Mouse (Mus musculus): ENCODE results near the gene Mip. TPM values are rescaled to one million over a fixed set of nuclear protein-coding genes. Genes with fewer than 3 reads are reported as not detected.
"Not testable (repeated sequence)": the region's sequence is repeated elsewhere in the genome, so short reads cannot be mapped to it uniquely, and the experiment has no call there.

The Mip gene
- total RNA-seq, 4 experiments from 2014 or later, result not detected

DNA sequence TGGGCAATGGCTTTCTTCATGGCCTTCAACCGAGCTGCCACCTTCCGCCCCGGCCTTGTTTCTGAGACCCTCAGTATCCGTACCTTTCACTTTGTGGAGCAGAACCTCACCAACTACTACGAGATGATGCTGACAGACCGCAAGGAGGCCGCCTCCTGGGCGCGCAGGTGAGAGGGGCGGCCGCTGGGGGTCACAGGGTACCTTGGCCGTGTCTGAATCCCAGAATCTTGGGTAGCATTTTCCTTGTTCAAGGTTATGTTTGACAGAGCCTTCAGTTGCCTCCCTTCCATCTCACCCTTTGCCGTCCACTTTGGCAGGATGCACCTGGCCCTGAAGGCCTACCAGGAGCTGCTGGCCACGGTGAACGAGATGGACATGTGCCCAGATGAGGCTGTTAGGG lies 18.5 kb downstream of the Mip start:
- DNase-seq (ENCODE audit: low spot score in 2 of 2), result no peak

DNA sequence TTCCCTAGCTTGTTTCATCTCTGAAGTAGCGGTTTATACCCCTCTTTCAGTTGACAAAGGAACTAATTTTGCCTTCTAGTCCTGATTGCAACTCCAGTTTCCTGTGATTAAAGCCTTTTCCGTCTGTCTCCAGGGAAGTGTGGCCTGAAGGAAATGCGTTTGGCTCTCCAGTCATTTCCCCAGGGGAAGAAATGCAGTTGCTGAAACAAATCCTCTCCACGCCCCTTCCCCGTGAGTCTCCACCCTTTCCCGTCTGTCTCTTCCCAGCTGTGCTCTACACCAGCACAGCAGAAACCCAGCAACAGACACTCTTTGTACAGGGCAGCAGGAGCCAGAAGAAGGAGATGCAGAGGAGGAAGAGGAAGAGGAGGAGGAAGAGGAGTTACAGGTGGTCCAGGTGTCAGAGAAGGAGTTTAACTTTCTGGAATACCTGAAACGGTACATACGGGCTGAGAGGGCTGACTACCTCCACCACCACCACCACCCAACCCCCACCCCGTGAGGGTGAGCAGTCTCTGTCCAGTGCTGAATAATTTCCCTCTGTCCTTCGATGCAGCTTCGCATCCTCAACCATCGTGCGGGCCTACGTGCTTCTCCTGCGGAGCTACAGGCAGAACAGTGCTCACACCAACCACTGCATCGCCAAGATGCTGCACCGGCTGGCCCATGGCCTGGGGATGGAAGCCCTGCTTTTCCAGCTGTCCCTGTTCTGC lies 21.5 kb downstream of the Mip start:
- DNase-seq (ENCODE audit: low spot score in 2 of 2), result no peak

DNA sequence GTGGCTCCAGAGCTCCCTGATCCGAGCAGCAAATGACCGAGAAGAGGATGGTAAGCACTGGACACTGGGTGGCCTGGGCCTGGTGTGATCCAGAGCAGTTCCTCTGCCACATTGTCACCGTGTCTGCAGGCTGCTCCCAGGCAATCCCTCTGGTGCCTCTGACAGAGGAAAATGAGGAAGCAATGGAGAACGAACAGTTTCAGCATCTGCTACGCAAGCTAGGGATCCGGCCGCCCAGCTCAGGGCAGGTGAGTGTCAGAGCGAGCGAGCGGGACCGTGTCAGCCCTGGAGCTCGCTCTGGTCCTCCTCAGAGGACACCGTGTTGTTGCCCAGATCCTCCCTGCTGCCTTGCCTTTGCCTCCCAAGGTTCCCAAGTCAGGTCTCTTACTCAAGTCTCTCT lies 24.9 kb downstream of the Mip start:
- no peak for DNase-seq (ENCODE audit: low spot score in 2 of 2)

DNA sequence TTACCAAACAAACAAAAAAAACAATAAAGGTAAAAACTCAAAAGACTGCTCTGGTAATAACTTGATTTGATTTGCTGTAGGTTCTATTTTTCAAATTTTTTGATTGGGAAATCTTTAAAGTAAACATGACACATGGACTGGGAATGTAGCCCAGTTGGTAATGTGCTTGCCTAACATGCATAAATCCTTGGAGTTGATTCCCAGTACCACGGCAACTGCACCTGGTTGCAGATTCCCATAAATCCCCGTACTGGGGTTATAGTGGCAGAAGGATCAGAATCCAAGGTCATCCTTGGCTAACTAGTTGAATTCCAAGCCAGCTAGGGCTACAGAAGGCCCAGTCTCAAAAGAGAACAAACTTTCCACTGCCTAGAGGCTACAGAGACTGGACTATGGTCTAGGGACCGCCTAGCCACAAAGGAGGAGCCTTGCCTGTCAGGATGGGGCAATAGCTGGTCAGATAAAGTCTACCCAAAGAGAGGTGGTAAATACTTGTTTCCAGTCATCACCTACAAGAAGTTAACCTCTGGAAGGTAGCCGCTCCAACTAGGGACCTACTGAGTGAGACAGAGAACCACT lies 28.1 kb downstream of the Mip start, which contains the start of gene Apon:
TSS of gene Apon (plus strand) at position 420 of the 579 bp plus-strand sequence.
- DNase-seq (ENCODE audit: low spot score in 2 of 2), result no peak

DNA sequence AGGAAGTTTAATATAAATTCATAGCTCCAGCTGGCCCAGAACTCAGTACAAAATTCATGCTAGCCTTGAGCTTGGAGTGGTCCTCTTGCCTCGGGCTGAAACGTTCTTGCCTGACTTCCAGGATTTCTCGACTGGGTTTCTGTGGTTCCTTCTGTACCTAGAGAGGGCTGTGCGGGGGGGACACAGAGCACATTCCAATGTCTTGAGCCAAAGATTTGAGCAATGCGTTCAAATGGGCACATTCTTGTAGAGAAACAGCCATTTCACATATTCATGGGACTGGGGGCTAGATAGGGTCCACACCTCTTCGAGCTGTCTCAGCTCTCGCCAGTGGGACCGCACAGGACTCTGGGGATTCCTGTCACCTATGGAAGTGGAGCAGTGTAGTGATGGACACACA lies 30.3 kb downstream of the Mip start:
- no peak for DNase-seq (ENCODE audit: low spot score in 2 of 2)

DNA sequence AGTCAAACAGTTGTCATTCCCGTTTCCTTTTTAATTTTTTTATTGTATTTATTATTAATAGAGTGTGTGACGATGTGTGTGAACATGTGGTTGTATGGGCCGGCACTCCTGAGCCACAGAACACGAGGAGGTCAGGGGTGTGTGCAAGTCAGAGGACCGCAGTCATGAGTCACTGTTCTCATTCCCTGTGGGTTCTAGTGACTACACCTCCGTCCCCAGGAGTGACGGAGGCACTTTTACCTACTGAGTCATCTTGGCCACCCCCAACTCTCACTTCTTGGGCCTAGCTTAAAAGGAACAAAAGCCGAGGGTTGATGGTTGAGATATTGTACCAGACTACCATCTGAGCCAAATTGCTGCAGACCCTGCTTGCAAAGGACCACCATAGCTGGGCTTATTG lies 30.7 kb downstream of the Mip start:
- no peak for DNase-seq (ENCODE audit: low spot score in 2 of 2)

DNA sequence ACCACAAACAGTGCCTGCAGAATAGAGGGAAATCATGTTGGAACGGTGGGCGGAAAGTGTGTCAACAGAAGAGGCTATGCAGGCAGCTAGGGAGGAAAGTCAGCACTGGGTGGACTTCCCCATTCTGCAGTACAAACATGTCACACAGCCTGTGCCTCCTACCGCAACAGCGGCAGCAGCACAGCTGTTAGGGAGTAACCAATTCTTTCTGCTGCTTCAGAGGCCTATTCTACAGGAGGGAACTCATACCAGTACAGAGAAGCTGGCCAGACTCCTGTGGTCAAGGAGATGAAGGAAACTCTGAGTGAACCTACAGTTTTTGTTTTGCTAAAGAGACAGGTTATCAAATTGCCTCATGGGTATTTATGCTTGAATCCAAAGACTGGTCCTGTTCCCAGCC lies 33.3 kb downstream of the Mip start:
- no peak for DNase-seq (ENCODE audit: low spot score in 2 of 2)

DNA sequence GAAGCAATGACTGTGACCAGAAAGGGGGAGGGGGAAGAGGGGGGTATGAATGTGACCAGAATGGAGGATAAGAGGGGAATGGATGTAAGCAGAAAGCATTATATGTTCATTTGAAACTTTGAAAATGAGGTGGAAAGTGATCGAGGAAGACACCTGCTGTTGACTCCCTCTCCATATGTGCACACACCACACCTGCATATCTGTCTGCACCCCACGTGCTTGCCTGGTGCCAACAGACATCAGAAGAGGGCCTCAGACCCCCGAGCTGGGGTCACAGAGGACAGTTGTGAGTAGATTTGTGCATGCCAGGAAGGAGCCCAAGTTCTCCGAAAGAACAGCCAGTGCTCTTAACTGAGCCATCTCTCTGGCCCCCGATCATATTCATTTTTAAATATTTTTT lies 34.3 kb downstream of the Mip start:
- no peak for DNase-seq (ENCODE audit: low spot score in 2 of 2)

DNA sequence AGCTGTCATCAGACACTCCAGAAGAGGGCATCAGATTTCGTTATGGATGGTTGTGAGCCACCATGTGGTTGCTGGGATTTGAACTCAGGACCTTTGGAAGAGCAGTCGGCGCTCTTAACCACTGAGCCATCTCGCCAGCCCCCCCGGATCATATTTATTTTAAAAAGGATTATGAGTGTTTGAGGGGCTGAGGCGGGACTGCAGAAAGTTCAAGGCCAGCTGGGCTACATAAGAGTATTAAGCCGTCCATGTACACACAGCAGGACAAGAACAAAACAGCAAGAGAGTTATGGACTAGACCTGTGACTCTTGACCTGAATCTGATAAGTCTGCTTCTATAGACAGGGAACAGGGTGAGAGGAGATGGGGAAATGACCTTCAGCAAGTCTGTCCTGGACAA lies 34.7 kb downstream of the Mip start:
- not testable (repeated sequence) for DNase-seq (ENCODE audit: low spot score in 2 of 2)

DNA sequence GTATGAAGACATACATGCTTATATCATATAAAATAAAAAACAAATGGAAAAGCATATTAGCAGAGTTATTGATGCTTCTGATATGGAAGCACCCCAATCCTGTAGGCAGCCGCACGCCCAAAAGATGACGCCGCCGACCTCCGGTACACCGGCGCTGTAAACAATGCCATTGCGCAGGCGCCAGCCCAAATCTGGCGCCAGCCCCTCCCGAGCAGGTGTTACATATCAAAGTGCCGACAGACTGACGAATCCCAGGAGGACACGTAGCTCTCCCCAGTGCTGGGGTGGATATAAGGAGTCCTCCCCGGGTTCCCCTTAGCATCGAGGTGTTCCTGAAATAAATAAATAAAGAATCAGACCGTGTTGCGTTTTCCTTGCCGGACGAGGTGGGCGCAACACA lies 36.7 kb downstream of the Mip start:
- DNase-seq (ENCODE audit: low spot score in 2 of 2), result no peak

DNA sequence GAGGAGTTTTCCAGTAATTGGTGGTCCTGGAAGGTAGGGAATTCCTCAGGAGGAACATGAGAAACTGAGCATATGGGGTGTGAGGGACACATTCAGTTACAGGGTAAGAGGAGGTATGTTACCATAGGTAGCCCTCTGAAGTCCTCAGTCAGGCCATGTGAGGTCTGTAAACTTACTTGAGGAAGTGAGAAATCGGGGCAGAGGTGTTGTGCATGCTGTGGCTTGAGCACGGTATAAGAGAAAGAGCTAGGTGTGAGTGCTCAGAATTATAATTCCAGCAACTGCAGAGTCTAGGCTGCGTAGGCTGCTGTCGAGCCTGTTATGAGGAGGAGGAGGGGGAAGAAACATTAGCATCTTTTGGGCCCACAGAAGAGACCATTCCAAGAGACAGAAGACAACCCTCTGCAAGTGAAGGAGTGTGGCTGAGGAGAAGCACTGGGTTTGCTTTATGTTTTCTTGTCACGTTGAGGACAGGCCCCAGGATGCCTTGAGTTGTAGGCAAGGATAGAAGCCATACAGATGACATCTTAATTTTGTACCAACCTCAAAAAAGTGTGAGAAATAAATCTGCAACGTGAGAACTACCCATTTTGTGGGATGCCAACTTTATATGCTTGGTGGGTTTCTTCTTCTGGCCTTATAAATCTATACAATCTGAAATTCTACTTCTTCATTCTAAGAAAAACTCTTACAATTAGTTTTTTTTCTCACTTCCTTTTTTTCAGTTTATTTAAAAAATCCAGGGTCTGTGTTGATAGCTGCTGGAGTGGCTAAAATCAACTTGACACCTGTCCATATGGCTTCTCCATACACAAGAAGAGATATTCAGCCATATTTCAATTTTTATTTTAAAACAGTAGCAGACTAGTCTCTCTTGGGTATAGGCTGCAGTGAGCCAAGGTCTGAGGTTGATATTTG lies 38.0 kb downstream of the Mip start:
- DNase-seq (ENCODE audit: low spot score in 2 of 2), result no peak

DNA sequence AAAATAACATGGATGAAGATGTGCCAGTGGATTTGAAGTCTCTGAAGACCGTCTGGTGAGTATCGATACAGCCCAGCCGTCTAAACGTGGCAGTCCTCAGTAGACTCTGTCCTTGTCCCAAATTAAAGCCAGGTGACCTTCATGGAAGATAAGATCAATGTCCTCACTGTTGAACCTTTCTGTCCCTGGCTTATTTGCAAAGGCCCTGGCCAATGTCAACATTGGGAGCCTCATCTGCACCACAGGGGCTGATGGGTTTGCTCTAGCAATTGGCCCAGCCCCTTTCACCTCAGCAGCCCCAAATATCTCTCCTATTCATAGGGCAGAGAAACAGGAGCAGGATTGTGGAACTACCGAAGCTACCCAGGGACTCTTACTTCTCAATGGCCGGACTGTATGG lies 42.7 kb downstream of the Mip start, which contains the start of gene Apof:
TSS of gene Apof (plus strand) at position 301 of the 400 bp plus-strand sequence.
- DNase-seq (ENCODE audit: low spot score in 2 of 2), result no peak

DNA sequence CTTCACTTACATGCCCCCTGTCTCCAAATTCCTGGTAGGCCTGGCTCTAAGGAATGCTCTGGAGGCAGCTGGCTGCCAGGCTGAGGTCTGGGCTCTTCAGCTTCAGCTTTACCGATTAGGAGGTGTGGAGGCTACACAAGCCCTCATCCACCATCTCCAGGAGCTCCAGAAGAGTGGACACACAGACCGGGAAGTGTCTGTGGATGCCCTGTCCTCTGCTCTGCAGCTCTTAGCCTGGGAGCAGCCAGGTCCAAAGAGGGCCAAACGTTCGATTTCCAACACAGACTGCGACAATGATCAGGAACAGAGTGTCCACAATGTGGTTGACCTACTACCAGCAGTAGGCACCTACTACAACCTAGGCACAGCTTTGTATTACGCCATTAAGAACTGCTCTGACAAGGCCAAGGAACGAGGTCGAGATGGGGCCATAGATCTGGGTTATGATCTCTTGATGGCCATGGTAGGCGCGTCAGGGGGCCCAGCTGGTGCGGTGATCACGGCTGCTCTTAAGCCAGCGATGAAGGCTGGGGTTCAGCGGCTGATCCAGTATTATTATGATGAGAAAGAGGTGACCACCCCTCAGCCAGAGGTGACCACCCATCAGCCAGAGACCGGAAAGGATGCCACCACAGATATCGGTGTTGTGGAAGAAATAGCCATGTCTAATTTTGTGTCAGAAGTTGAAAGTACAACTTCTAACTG lies 43.7 kb downstream of the Mip start:
- no peak for DNase-seq (ENCODE audit: low spot score in 2 of 2)

DNA sequence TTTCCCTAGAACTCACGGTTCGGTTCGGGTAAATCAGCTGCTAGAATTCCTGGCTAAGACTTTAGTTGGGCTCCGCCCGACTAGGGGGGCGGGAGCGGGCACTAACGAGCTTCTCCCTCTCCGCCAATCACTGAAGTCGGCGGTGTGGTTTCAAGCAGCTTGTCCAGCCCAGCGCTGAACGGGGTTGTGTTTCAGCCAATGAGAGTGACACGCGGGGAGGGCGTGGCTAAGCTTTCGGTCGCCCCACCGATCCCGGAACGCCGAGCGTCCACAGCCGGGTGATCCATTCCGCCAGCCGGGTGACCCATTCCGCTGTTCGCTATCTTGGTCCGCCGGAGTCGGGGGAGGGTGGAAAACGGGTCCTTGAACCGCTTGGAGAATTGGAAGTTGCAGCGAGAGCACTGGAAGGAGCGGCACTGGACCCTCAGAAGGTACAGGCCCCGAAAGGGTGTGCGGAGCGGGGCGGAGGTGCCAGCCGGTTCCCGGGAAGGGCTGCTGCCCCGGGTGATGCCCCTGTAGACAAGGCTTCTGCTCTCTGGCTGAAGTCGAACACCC lies 44.7 kb downstream of the Mip start, which contains the start of gene Stat2:
TSS of gene Stat2 (plus strand) at position 273 of the 555 bp plus-strand sequence.
- peak; percentile 85 to 98 for DNase-seq (ENCODE audit: low spot score in 2 of 2)

DNA sequence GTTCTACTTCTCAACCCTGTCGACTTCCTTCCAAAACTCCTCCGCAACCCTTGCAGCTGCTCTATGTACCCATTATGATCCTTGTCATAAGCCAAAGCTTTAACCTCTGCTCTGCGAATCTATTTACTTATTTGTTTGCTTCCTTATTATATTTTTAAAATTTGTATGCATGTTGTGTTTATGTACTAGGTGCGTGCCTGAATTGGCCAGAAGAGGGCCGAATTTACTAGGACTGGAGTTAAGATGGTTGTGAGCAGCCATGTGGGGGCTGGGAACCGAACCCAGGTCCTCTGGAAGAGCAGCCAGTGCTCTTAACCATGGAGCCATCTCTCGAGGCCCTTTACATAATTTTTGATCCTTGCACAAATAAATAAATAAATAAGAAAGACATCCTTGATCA lies 45.2 kb downstream of the Mip start:
- no peak for DNase-seq (ENCODE audit: low spot score in 2 of 2)

DNA sequence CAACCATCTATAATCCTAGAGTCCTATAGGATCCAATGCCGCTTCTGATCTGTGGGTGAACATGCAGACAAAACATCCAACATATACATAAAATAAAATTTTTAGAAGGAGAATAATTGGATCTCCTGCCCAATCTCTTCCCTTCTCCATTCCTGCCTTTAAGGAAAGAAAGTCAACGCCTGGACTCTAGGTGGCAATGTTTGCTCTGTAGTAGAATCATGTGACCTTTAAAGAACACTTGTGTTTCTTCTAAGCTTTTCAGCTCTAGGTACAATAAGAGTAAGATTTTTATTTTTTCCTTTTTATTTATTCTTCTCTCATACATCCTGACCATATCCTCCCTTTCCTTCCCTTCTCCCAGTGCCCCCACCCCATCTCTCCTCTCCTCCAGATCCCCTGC lies 46.2 kb downstream of the Mip start:
- DNase-seq (ENCODE audit: low spot score in 2 of 2), result no peak

DNA sequence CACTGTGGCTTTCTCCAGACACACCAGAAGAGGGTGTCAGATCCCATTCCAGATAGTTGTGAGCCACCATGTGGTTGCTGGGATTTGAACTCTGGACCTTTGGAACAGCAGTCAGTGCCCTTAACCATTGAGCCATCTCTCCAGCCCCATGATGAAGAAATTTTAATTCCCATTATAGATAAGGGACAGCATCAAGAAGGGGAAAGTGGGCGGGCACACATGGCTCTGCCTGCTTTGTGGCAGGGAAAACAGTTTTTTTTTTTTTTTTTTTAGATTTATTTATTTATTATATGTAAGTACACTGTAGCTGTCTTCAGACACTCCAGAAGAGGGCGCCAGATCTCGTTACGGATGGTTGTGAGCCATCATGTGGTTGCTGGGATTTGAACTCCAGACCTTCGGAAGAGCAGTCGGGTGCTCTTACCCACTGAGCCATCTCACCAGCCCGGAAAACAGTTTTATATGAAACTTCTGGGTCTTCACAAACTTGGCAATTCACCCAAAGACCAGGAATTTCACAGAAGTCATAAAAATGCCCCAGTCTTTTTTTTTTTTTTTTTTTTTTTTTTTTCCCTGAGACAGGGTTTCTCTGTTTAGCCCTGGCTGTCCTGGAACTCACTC lies 47.3 kb downstream of the Mip start:
- not testable (repeated sequence) for DNase-seq (ENCODE audit: low spot score in 2 of 2)

DNA sequence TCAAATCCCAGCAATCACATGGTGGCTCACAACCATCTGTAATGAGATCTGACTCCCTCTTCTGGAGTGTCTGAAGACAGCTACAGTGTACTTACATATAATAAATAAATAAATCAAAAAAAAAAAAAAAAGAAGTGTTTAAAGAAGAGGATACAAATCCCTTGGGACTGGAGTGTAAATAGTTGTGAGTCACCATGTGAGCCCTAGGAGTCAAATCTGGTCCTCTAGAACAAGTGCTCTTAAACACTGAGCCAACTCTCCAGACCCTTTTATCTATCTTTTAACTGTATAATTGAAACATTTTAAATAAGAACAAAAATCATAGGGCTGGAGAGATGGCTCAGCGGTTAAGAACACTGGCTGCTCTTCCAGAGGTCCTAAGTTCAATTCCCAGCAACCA lies 49.7 kb downstream of the Mip start:
- not testable (repeated sequence) for DNase-seq (ENCODE audit: low spot score in 2 of 2)

DNA sequence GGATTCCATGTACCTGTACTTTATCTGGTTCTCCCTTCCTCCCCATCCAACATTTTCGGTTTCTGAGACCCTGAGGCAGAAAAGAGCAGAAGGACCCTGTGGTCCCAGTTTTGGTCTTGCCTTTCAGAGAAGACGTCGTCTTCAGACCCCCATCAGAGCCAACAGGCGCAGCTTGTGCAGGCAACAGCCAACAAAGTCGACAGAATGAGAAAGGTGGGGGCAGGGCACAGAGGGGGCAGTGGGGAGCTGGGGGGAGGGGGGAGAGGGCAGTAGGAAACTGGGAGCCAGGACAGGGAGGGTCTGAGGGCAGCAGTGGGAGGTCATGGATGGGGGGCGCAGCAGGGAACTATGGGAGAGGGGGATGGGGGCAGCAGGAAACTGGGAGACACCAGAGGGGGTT lies 52.5 kb downstream of the Mip start:
- DNase-seq (ENCODE audit: low spot score in 2 of 2), result no peak

DNA sequence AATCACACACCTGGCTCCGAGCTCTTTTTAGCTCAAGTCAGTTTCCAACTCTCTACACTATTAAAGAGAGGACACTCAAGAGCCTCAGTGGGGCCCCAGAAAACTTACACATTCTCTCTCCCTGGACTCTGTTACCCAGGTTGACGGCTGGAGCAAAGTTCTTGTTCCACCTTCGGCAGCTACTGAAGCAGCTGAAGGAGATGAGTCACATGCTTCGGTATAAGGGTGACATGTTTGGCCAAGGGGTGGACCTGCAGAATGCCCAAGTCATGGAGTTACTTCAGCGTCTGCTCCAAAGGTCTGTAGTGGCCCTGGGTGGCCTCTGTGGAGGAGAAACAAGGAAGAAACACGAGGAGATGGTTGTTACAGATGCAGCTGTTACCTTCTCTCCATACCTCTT lies 55.3 kb downstream of the Mip start:
- DNase-seq (ENCODE audit: low spot score in 2 of 2), result no peak
